Mouse (Mus musculus): ENCODE data around the gene Fam110c.
"Not testable (repeated sequence)": the region's sequence is repeated elsewhere in the genome, so short reads cannot be mapped to it uniquely, and the experiment has no call there.

The Fam110c gene

GRCm38 (mm10) chr12:31073412-31074354, at the start of gene Fam110c:
TSS of gene Fam110c (plus strand) at chr12:31073861.
- no peak for DNase-seq

DNA sequence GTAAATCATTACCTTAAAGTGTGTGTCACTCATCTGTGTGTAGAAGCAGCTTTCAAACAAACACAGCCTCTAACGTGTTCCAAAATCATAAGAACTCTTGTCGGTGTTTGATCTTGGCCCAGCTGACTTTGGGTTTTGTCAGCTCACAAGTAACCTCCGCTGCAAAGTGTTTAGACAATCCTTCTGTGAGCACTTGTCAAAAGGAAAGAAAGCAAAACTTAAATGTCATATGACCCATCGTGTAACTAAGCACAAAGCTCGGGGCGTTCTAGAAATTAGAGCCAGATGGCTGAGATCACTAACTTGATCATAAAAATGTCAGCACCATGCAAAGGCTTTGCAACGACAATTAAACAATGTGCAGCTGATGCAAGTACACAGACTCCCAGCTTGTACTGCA, 47.2 kb upstream of the Fam110c start:
- no peak for DNase-seq

- DNase-seq: no peak
Observed at GRCm38 (mm10) chr12:31052066-31052465, 21.6 kb upstream of the Fam110c start.

DNA sequence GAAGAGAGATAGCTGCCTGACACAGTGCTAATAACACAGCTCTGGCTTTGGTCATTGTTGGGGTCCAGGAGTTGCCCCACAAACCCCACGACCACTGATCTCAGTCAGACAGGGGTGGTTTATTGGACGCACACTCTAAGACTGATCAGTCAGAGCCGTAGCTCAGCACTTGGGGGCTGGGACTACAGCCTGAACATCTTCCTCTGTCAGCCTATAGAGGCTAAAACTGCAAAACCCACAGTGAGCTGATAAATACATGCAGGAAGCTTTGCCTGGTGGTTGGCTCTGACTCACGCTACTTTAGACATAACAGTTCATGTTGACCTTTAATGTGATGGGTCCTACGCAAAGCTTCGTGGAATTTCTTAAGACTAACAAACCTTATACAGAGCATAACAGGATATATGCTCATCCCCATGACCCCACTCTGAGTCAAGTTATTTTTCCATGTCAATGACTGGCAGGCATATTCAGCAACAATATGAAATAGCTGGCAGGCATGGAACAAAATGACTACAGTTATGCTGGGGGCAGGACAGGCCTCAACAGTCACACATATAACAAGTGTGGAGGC, 17.3 kb upstream of the Fam110c start:
- DNase-seq: no peak

DNA sequence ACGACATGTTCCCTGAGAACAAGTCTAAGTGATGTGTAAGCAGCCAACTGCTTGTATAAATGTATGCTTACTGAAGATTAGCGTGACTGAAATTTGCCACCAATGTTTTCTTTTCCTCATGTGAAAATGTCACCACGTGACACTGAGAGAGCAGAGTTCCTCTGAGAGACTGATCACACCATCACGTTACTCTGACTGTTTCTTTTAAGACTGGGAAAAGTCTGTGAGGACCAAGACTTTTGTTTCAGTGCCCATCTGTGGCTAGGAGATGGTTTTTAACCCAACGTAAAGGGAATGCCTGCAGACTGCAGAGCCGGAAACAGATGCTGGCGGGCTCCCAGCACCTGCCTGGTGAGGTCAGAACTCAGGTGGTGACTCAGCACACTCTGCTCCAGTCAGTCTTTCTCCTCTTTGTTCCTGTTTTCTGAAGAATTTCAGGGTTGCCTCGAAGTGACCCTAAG, 14.2 kb upstream of the Fam110c start:
- no peak for DNase-seq

DNA sequence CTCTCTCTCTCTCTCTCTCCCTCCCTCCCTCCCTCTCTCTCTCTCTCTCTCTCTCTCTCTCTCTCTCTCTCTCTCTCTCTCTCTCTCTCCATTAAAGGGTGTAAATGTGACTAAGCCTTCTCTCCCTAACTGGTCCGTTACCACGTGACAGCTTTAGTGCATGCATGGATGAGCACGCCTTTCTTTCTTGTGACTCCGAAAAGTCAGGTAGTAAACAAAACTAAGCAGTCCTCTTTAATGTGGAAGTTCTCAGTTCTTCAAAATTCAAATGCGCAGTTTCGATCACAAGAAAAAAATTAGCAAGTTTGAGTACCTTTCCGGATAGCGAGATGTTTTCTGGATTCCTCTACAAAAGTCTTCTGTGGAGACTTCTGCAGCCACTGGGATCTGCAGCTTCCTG, 13.4 kb upstream of the Fam110c start:
- DNase-seq: no peak

- no peak for DNase-seq
Observed at GRCm38 (mm10) chr12:31071222-31071621, 2.4 kb upstream of the Fam110c start.

DNA sequence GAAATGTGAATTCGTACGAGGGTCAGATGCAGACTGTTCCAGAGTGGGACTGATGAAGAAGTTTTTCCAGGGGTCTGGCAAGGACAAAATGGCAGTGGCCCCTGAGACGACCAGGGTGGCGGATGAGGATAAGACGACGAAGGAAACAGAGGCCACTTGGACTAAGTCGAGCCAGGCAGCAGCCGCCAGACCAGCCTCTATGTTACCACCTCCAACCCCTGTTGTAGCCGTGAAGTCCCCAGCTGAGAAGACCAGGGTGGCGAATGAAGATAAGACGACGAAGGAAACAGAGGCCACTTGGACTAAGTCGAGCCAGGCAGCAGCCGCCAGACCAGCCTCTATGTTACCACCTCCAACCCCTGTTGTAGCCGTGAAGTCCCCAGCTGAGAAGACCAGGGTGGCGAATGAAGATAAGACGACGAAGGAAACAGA, 710 bp downstream of the Fam110c start:
- DNase-seq: not testable (repeated sequence)

DNA sequence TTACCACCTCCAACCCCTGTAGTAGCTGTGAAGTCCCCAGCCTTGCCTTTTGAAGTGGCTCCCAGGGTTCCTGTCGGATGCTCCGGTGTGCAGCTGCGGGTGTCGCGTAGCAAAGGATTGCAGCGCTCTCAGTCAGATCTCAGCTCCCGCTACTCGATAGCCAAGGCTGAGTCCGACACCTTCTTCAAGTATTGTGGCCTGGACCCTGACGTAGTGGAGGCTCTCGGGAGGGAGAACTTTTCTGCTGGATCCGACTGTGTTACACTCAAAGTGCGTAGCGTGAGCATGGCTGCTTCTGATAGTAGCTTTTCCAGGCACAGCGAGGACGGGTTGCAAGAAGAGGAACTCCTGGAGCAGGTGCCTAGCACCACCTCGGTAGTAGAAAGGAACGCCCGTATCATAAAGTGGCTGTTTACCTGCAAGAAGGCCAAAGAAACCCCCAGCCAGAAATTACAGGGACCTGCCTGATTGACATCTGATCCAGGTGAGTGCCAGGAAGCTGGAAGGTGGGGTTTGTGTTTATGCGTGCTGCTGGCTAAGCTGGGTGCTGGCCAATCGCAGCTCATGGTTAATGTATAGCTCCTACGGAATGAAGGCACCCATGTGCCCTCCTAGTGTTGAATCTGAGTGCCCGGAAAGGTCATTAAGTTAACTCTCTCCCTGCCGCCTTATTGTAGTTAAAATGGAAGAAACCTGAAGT, 1.3 kb downstream of the Fam110c start:
- no peak for DNase-seq

GRCm38 (mm10) chr12:31077020-31077419, 3.4 kb downstream of the Fam110c start:
- no peak for DNase-seq

GRCm38 (mm10) chr12:31078030-31078429, 4.4 kb downstream of the Fam110c start:
- no peak for DNase-seq

GRCm38 (mm10) chr12:31080352-31080751, 6.7 kb downstream of the Fam110c start:
- DNase-seq: no peak

- DNase-seq: no peak
Observed at GRCm38 (mm10) chr12:31080890-31081554, 7.4 kb downstream of the Fam110c start.

- no peak for DNase-seq
Observed at GRCm38 (mm10) chr12:31083007-31083406, 9.3 kb downstream of the Fam110c start.

DNA sequence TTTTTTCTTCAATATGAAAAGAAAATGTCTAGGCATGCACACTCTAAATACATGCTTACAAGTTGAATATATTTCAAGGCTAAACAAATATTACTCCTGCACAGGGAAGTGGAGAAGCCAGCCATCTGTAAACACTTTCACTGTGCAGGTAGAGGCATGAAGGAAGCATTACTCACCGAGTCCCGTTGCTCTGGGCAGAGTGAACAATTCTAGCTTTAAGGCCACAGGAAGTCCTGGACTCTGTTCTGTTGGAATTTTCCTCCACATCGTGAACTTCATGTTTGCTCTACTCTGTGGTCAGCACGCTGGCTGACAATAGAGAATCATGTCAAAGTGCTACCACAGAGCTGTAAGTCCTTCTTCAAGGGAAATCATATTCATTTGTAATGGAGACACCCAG, 9.7 kb downstream of the Fam110c start:
- DNase-seq: no peak

DNA sequence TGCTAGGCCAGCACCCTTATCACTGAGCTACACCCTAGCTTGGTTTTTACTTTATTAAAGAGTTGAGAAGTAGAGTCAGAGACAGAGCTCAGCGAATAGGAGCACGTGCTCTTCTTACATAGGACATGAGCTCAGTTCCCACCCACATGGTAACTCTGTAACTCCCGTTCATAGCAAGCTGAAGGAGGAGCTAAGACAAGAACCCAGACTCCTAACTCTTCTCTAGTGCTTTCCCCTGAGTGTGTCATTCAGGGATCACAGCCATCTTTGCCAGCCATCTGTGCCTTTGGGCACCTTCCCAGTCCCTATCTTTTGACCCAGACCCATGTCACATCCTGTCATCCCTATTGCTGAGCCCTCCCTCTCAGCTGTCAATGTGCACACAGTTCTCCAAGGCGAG, 13.4 kb downstream of the Fam110c start:
- DNase-seq: no peak

- DNase-seq: no peak
Observed at GRCm38 (mm10) chr12:31090401-31090800, 16.7 kb downstream of the Fam110c start.

DNA sequence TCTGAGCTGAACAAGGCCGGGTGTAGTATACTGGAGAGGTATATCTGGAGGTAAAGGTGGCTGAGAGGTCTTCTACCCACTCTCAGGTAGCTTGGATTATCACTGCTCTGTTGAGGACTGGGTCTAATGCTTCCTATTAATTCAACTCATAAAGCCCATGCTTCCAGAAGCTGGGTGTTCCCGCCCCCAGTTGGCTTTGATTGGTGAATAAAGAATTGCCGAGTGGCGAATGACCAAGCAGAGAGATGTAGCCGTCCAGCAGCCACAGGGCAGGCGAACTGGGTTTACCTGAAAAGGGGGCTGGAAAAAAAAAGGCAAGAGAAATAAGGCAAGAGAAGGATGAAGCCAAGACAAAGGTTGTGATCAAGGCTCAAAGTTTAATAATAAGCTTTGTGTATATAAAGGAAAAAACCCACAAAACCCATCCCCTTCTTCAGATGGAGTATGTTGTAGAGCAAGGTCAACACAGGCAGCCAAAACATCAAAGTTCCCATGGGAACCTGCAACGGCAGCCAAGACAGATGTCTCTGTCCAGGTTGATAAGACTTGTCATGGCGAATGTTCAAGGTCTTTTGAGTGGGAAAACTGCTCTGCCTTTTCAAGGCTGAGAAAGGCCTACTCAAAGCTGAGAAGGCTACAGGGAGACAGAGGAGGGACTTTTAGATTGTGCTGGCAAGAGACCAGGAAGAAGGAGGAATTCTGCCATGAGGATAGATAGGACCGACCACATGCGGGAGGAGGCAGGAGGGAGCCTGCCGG, 17.4 kb downstream of the Fam110c start:
- no peak for DNase-seq

- DNase-seq: no peak
Observed at GRCm38 (mm10) chr12:31092481-31092880, 18.8 kb downstream of the Fam110c start.

- no peak for DNase-seq
Observed at GRCm38 (mm10) chr12:31097185-31097584, 23.5 kb downstream of the Fam110c start.

DNA sequence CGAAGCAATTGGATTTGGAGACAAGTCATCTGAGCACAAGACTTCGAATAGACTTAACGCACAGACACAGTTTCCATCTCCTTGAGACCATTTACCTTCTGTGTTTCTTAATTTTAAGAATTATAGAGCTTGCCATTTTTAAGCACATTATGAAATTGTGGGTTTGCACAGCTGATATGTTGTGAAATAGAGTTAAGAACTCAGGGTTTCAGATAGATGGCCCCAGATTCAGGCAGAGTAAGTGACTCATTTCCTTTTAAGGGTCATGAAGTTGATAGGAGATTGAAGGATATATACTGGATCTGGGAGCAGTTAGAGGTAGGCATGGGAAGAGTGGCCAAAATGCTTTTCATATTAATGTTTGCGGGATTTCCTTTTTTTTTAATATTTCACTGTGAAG, 27.5 kb downstream of the Fam110c start:
- no peak for DNase-seq

GRCm38 (mm10) chr12:31101821-31102220, 28.2 kb downstream of the Fam110c start:
- DNase-seq: no peak
